Mouse (Mus musculus) cortical plate, adult 2 months (tissue): ENCODE data around the gene Slc6a16.

ENCODE experiments used
- CTCF ChIP-seq: fragments of 200-500 bp; IDR thresholded peaks from 2 replicates; pipeline ENCODE4 v1.5.1; 2011; ENCODE audit warnings: mild to moderate bottlenecking, control low read depth, low read length; ENCODE audit not compliant: insufficient read depth; ENCODE audit errors: extremely low read depth
- POLR2A ChIP-seq: fragments of 200-500 bp; IDR thresholded peaks from 2 replicates; pipeline ENCODE4 v1.6.1; 2011; ENCODE audit warnings: mild to moderate bottlenecking, low read length, control low read depth; ENCODE audit not compliant: insufficient read depth; ENCODE audit errors: extremely low read depth

- TF ChIP-seq CTCF (no peak), POLR2A (no peak)
Measured at GRCm38 (mm10) chr7:45316536-45316935, 75.7 kb downstream of the Slc6a16 start.
